Mouse (Mus musculus) limb, embryonic 11.5 days (tissue): Measurements from ENCODE around the gene Myh10. TPM values are rescaled to one million over a fixed set of nuclear protein-coding genes. Genes with fewer than 3 reads are reported as not detected.
"Not testable (repeated sequence)": the region's sequence is repeated elsewhere in the genome, so short reads cannot be mapped to it uniquely, and the experiment has no call there.

Source experiments
- ATAC-seq: fragments of 200-750 bp; cut with Nextera tagmentation; 2 replicates; pipeline ENCODE4 v1.8.0; 2017; ENCODE audit warnings: low read depth; ENCODE audit not compliant: insufficient number of reproducible peaks, low FRiP score, low TSS enrichment
- DNase-seq: peaks from one replicate; pipeline ENCODE4 v3.0.0-alpha.2; 2015; ENCODE audit warnings: low spot score
- H3K27ac ChIP-seq: fragments of 300-500 bp; sonication (generic); replicated peaks from 2 replicates; pipeline ENCODE4 v1.5.1; 2014; ENCODE audit warnings: low read depth, mild to moderate bottlenecking, low read length
- H3K27me3 ChIP-seq: fragments of 300-500 bp; sonication (generic); 2 replicates; pipeline ENCODE4 v1.6.1; 2014; ENCODE audit warnings: mild to moderate bottlenecking, low read length, mixed read lengths; ENCODE audit not compliant: control insufficient read depth, insufficient read depth
- H3K36me3 ChIP-seq: fragments of 300-500 bp; sonication (generic); 2 replicates; pipeline ENCODE4 v1.6.1; 2014; ENCODE audit warnings: mild to moderate bottlenecking, low read length, moderate library complexity, mixed read lengths; ENCODE audit not compliant: control insufficient read depth, insufficient read depth
- H3K4me1 ChIP-seq: fragments of 300-500 bp; sonication (generic); 2 replicates; pipeline ENCODE4 v1.6.1; 2014; ENCODE audit warnings: low read length, mixed read lengths; ENCODE audit not compliant: control insufficient read depth, insufficient read depth
- H3K4me2 ChIP-seq: fragments of 300-500 bp; sonication (generic); 2 replicates; pipeline ENCODE4 v1.6.1; 2014; ENCODE audit warnings: low read depth, mild to moderate bottlenecking, moderate library complexity; ENCODE audit not compliant: severe bottlenecking
- H3K4me3 ChIP-seq: fragments of 300-500 bp; sonication (generic); 2 replicates; pipeline ENCODE4 v1.5.1; 2014; ENCODE audit warnings: low read depth, low read length
- H3K9ac ChIP-seq: fragments of 300-500 bp; sonication (generic); 2 replicates; pipeline ENCODE4 v1.6.1; 2014; ENCODE audit warnings: mild to moderate bottlenecking, low read length
- H3K9me3 ChIP-seq: fragments of 300-500 bp; sonication (generic); 2 replicates; pipeline ENCODE4 v1.6.1; 2016; ENCODE audit warnings: low read length; ENCODE audit not compliant: control insufficient read depth
- WGBS: fragments of 180-500 bp; shearing (Covaris S2); extraction: QIAGEN DNeasy Blood & Tissue Kit; methylation state at CpG from one replicate; pipeline ENCODE4 v1.1.7; 2014; 5-methylcytosine and 5-hydroxymethylcytosine counted together
- polyA plus RNA-seq: library from polyadenylated mRNA; unstranded; fragments of >200 nt; fragmentation: Nextera tagmentation; extraction: Ambion mirVana; gene quantifications from 2 replicates; pipeline ENCODE4 v1.2.1, GENCODE M21; 2014

Gene Myh10
- polyA plus RNA-seq, 1 experiment from 2014 or later = 148 TPM

GRCm38 (mm10) chr11:68811881-68812577 lies 120.7 kb downstream of the Myh10 start:
- no peak overlapping the region for H3K27ac ChIP-seq
- H3K27me3 ChIP-seq = no peaks in the 10 kb centered on the region
- H3K9ac ChIP-seq = no peak overlapping the region
- H3K4me1 ChIP-seq = no peaks in the 10 kb centered on the region
- H3K36me3 ChIP-seq = peaks cover 55% of the 10 kb centered on the region
- 80% methylated on average over 9 of the region's 9 CpGs for WGBS
- DNase-seq = no peak
- H3K4me3 ChIP-seq = no peak overlapping the region
- H3K4me2 ChIP-seq = no peak overlapping the region
- no peaks in the 10 kb centered on the region for H3K9me3 ChIP-seq
- ATAC-seq = no peak

DNA sequence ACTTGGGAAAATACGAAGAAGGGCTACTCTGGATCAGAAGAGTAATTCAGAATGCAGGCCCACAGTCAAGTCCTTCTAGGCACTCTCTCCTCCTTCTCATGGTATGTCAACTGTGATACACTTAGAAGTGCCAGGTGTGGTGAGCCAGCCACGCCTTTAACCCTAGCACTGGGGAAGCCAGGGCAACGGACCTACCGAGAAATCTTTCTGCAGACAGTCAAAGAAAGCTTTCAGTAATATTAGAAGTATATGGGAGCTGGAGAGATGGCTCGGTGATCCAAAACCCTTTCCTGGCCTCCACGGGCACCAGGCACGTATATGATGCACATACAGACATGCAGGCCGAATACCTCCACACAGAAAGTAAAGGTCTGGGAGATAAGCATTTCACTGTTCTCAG lies 127.1 kb downstream of the Myh10 start:
- Histone ChIP-seq H3K4me1 (no peaks in the 10 kb centered on the region), H3K9me3 (no peaks in the 10 kb centered on the region), H3K4me3 (no peak overlapping the region), H3K4me2 (no peak overlapping the region), H3K9ac (no peak overlapping the region), H3K27ac (no peak overlapping the region), H3K27me3 (no peaks in the 10 kb centered on the region), H3K36me3 (peaks cover 28% of the 10 kb centered on the region)
- DNase-seq (no peak), ATAC-seq (no peak)
- WGBS = 91% methylated on average over 8 of the region's 8 CpGs

DNA sequence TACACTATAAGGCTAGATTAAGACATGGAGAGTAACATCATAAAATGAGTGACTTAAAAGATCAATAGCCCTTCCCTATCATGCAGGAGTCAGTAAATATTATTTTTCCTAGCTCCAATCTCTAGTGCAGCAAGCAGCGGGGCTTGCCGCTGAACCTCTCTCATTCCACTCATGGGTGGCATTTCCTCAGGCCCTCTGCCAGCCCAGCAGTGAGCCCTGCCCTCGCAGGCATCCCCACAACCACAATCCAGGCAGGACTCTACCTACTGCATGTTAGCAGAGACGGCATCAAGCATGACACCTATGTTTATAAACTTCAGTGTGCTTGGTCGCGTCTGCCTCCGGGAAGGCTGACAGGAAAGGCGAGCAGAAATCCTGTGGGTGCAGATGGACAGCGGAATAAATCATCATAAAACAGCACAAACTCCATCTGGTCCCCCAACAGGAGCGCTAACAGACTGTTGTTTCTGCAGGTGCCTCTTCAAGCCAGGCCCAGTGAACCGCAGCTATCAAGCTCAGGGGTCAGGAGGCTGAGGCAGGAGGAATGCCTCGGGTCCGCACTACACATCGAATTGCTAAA lies 128.0 kb downstream of the Myh10 start:
- Histone ChIP-seq H3K4me1 (no peaks in the 10 kb centered on the region), H3K4me2 (no peak overlapping the region), H3K9ac (no peak overlapping the region), H3K36me3 (peaks cover 23% of the 10 kb centered on the region), H3K27me3 (no peaks in the 10 kb centered on the region), H3K4me3 (no peak overlapping the region), H3K27ac (no peak overlapping the region), H3K9me3 (no peaks in the 10 kb centered on the region)
- no peak for DNase-seq
- WGBS = 90% methylated on average over 14 of the region's 14 CpGs
- no peak for ATAC-seq

DNA sequence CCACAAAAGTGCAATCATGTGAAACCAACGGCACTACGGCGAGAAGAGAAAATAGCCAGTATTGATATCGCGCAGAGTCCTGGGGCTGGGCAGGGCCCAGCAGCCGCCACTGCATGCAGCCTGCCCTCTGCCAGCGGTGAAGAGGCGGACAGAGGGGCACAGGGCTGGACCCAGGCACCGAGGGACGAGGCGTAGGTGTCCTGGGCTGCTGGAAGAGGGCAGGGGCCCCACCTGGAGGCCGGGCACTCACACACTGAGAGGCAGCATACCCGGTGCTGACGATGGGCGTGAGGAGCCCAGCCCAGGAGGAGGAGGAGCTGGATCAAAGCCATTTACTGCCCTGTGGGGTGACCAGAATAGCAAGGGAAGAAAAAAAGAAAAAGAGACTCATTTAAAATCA lies 131.0 kb downstream of the Myh10 start:
- ATAC-seq = no peak
- no peaks in the 10 kb centered on the region for H3K4me1 ChIP-seq
- WGBS = 83% methylated on average over 15 of the region's 15 CpGs
- H3K9ac ChIP-seq = no peak overlapping the region
- peaks cover 18% of the 10 kb centered on the region for H3K36me3 ChIP-seq
- DNase-seq = no peak
- no peak overlapping the region for H3K4me3 ChIP-seq
- H3K27me3 ChIP-seq = no peaks in the 10 kb centered on the region
- no peaks in the 10 kb centered on the region for H3K9me3 ChIP-seq
- no peak overlapping the region for H3K4me2 ChIP-seq
- no peak overlapping the region for H3K27ac ChIP-seq

- Histone ChIP-seq H3K4me1 (no peaks in the 10 kb centered on the region), H3K4me3 (no peak overlapping the region), H3K9ac (no peak overlapping the region), H3K36me3 (peaks cover 15% of the 10 kb centered on the region), H3K27ac (no peak overlapping the region), H3K9me3 (no peaks in the 10 kb centered on the region), H3K4me2 (no peak overlapping the region), H3K27me3 (no peaks in the 10 kb centered on the region)
- no peak for ATAC-seq
- no peak for DNase-seq
- 81% methylated on average over 3 of the region's 3 CpGs for WGBS
These were observed 135.4 kb downstream of the Myh10 start for GRCm38 (mm10) chr11:68826735-68827134.

DNA sequence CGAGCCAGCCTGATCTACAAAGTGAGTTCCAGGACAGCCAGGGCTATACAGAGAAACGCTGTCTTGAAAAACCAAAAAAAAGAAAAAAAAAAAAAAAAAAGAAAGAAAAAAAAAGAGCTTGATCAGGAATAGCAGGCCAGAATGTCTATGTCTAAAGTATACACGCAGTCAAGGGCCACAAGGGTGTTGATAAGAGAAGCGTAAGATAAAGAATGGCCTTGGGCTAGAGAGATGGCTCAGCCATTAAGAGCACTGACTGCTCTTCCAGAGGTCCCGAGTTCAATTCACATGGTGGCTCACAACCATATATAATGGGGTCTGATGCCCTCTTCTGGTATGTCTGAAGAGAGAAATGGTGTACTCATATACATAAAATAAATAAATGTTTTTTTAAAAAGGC lies 140.2 kb downstream of the Myh10 start:
- WGBS = 96% methylated on average over 5 of the region's 5 CpGs
- not testable (repeated sequence) for ATAC-seq, H3K9ac ChIP-seq

DNA sequence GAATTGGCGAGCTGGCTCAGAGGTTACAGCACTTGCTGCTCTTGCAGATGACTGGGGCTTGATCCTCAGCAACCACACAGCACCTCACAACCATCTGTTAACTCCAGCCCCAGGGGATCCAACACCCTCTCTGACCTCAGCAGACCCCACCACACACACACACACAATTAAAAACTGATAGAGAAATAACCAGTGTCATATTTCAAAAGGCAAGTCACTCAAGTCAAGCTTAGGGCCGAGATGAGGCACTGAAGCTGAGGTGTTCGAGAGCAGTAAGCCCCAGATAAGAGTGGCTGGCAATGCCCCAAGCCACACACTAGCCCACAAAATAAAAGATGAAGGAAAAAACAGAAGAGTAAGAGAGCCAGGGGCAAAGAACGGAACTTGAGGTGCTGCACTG lies 141.4 kb downstream of the Myh10 start:
- no peak for ATAC-seq
- no peaks in the 10 kb centered on the region for H3K4me1 ChIP-seq
- H3K4me3 ChIP-seq = no peak overlapping the region
- no peak for DNase-seq
- H3K27ac ChIP-seq = no peak overlapping the region
- no peaks in the 10 kb centered on the region for H3K27me3 ChIP-seq
- H3K9ac ChIP-seq = no peak overlapping the region
- no peaks in the 10 kb centered on the region for H3K9me3 ChIP-seq
- WGBS = 36% methylated on average over 4 of the region's 4 CpGs
- H3K36me3 ChIP-seq = peaks cover 12% of the 10 kb centered on the region
- H3K4me2 ChIP-seq = no peak overlapping the region

More for the DNA sequence above, 140.2 kb downstream of the Myh10 start:
- not testable (repeated sequence) for H3K9me3 ChIP-seq, H3K4me1 ChIP-seq, H3K4me3 ChIP-seq, DNase-seq, H3K27ac ChIP-seq, H3K4me2 ChIP-seq, H3K27me3 ChIP-seq
- H3K36me3 ChIP-seq = peaks cover 16% of the 10 kb centered on the region

DNA sequence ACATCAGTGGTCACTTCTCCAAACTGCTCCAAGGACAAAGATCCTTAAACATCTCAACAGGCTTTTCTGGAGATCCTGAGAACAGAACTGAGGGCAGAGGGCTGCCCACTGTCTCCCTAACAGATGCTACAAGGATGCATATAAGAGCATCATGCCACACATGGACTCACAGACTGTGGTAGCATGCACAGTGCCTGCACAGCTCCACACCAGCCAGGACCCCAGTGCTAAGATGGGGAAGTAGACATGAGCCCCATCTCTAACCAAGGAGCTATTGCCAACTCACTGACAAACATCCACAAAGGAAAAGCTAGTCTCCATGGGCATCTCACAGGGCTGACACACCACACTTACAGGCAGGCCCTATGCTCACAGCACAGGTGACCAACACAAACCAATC lies 142.2 kb downstream of the Myh10 start:
- Histone ChIP-seq H3K4me2 (no peak overlapping the region), H3K9ac (no peak overlapping the region), H3K4me3 (no peak overlapping the region), H3K36me3 (peaks cover 10% of the 10 kb centered on the region), H3K4me1 (no peaks in the 10 kb centered on the region), H3K9me3 (no peaks in the 10 kb centered on the region), H3K27me3 (no peaks in the 10 kb centered on the region), H3K27ac (no peak overlapping the region)
- ATAC-seq (no peak), DNase-seq (no peak)

DNA sequence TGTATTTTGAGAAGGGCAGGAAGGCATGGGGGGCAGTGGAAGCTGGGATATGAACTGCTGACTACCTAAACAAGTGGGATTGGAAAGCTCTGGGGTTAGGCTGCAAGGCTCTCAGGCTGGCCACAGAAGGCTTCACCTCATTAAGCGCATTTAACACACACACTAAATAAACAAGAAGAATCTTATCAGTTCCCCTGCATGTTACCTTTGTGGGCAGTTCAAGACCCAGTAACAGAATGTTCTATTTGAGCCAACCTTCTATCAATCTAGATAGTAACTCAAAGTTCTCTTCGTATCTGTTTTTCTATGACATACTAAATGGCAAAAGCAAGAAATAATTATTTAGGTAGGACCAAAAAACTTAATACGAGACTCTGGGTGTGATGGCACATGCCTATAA lies 143.7 kb downstream of the Myh10 start:
- no peaks in the 10 kb centered on the region for H3K9me3 ChIP-seq
- no peak overlapping the region for H3K9ac ChIP-seq
- no peak for ATAC-seq
- H3K36me3 ChIP-seq = peaks cover 14% of the 10 kb centered on the region
- no peaks in the 10 kb centered on the region for H3K27me3 ChIP-seq
- H3K4me2 ChIP-seq = no peak overlapping the region
- no peak overlapping the region for H3K4me3 ChIP-seq
- H3K4me1 ChIP-seq = no peaks in the 10 kb centered on the region
- no peak overlapping the region for H3K27ac ChIP-seq
- 95% methylated on average over 3 of the region's 3 CpGs for WGBS
- no peak for DNase-seq
